Mouse (Mus musculus): ENCODE results near the gene Iqsec1. TPM values are rescaled to one million over a fixed set of nuclear protein-coding genes. Genes with fewer than 3 reads are reported as not detected.

Iqsec1 gene
- total and polyA plus RNA-seq, 3 experiments, result 17.0 to 90.4 (median 83.5) TPM

- peak overlapping the region; percentile 72 for H3K9ac ChIP-seq (ENCODE audit: insufficient read depth, low read depth)
- H3K79me2 ChIP-seq (replicated peaks; ENCODE audit: control insufficient read depth, extremely low read depth, insufficient read depth, poor library complexity, severe bottlenecking), result peaks cover 70% of the 10 kb centered on the region
- H3K4me1 ChIP-seq (ENCODE audit: control insufficient read depth in 1 of 2, insufficient read depth in 2 of 2), result peaks cover 58 to 87% of the 10 kb centered on the region in 2 experiments
- DNase-seq (ENCODE audit: extremely low read depth), result no peak
- TF ChIP-seq BHLHE40 (IDR thresholded peaks at IDR 0.05; ENCODE audit: low read depth, low read length) (peak; percentile 36; the same call in 1 of the 2 replicates), MYC (IDR thresholded peaks at IDR 0.05; ENCODE audit: low read depth, low read length) (peak; percentile 57; the same call in 1 of the 2 replicates), NRF1 (IDR thresholded peaks at IDR 0.05; ENCODE audit: low read depth, low read length) (no peak), USF1 (IDR thresholded peaks at IDR 0.05; ENCODE audit: low read depth, low read length) (no peak), USF2 (conservative IDR thresholded peaks at IDR 0.05; ENCODE audit: low read depth, low read length) (no peak), POLR2AphosphoS2 (IDR thresholded peaks at IDR 0.05; ENCODE audit: low read depth, low read length) (no peak; the same call in 1 of the 2 replicates), MAFK (IDR thresholded peaks at IDR 0.05; ENCODE audit: insufficient replicate concordance, low read length) (no peak), JUND (conservative IDR thresholded peaks at IDR 0.05; ENCODE audit: low read depth, low read length) (no peak), TCF12 (IDR thresholded peaks at IDR 0.05; ENCODE audit: low read depth, low read length) (no peak), CHD1 (IDR thresholded peaks at IDR 0.05; ENCODE audit: low read depth, low read length) (no peak), ZKSCAN1 (IDR thresholded peaks at IDR 0.05; ENCODE audit: borderline replicate concordance, low read depth, low read length) (no peak), IRF4 (IDR thresholded peaks at IDR 0.05; ENCODE audit: low read depth, low read length) (0 out of 2 replicates have a peak, but pooled peaks have one; percentile 4), RAD21 (IDR thresholded peaks at IDR 0.05; ENCODE audit: low read depth, low read length) (no peak), MAX (IDR thresholded peaks at IDR 0.05; ENCODE audit: low read length) (0 out of 2 replicates have a peak, but pooled peaks have one; percentile 50), SIN3A (IDR thresholded peaks at IDR 0.05; ENCODE audit: low read length) (peak; percentile 76; the same call in 1 of the 2 replicates), PAX5 (IDR thresholded peaks at IDR 0.05; ENCODE audit: low read length) (no peak), ELF1 (IDR thresholded peaks at IDR 0.05; ENCODE audit: low read depth, low read length) (0 out of 2 replicates have a peak, but pooled peaks have one; percentile 26), ETS1 (conservative IDR thresholded peaks at IDR 0.05; ENCODE audit: low read depth, low read length) (no peak), POLR2A (IDR thresholded peaks at IDR 0.05; ENCODE audit: low read depth, low read length) (no peak), MAZ (IDR thresholded peaks at IDR 0.05; ENCODE audit: low read depth, low read length) (no peak), HCFC1 (IDR thresholded peaks at IDR 0.05; ENCODE audit: low read depth, low read length) (no peak), ZNF384 (IDR thresholded peaks at IDR 0.05; ENCODE audit: low read depth, low read length) (no peak), UBTF (IDR thresholded peaks at IDR 0.05; ENCODE audit: low read depth, low read length) (no peak), TBP (conservative IDR thresholded peaks at IDR 0.05; ENCODE audit: low read depth, low read length) (no peak), MEF2A (IDR thresholded peaks at IDR 0.05; ENCODE audit: borderline replicate concordance, low read depth, low read length) (0 out of 2 replicates have a peak, but pooled peaks have one; percentile 17), NELFE (IDR thresholded peaks at IDR 0.05; ENCODE audit: low read depth, low read length) (no peak), EP300 (IDR thresholded peaks at IDR 0.05; ENCODE audit: low read length) (peak; percentile 32; the same call in 1 of the 2 replicates), JUN (IDR thresholded peaks at IDR 0.05; ENCODE audit: insufficient read depth, low read depth, low read length) (no peak), RCOR1 (conservative IDR thresholded peaks at IDR 0.05; ENCODE audit: low read depth, low read length) (no peak), GABPA (IDR thresholded peaks at IDR 0.05; ENCODE audit: insufficient replicate concordance, low read depth, low read length) (no peak), MXI1 (IDR thresholded peaks at IDR 0.05; ENCODE audit: low read depth, low read length) (peak; percentile 53; the same call in 1 of the 2 replicates), SMC3 (IDR thresholded peaks at IDR 0.05; ENCODE audit: low read depth, low read length) (no peak), CTCF (conservative IDR thresholded peaks at IDR 0.05 in 1 of 2, IDR thresholded peaks at IDR 0.05 in 1 of 2; ENCODE audit: low read depth in 2 of 2, low read length in 2 of 2) (no peak), E2F4 (IDR thresholded peaks at IDR 0.05; ENCODE audit: insufficient replicate concordance, low read depth, low read length) (no peak), ZC3H11A (IDR thresholded peaks at IDR 0.05; ENCODE audit: low read depth, low read length) (no peak), CHD2 (IDR thresholded peaks at IDR 0.05; ENCODE audit: low read length) (0 out of 2 replicates have a peak, but pooled peaks have one; percentile 29), ZMIZ1 (IDR thresholded peaks at IDR 0.05; ENCODE audit: low read depth, low read length) (0 out of 2 replicates have a peak, but pooled peaks have one; percentile 52), KAT2A (IDR thresholded peaks at IDR 0.05; ENCODE audit: insufficient replicate concordance, low read length) (no peak)
- H3K4me3 ChIP-seq (replicated peaks in 1 of 3; ENCODE audit: low read depth in 2 of 3, low read length in 2 of 3, poor library complexity in 1 of 3), result peak overlapping the region; percentile 42 to 64 (median 54)
- in situ Hi-C loops (cut with MboI; ENCODE audit: low pct_ligation_motif_present, low pct_unique_long_range_greater_than_20kb, low sequenced_read_pairs), result no loop called here
- H3K27me3 ChIP-seq (replicated peaks), result no peaks in the 10 kb centered on the region
- no peaks in the 10 kb centered on the region for H3K9me3 ChIP-seq (replicated peaks; ENCODE audit: low read length)
- peak overlapping the region; percentile 82 for H3K4me2 ChIP-seq (ENCODE audit: insufficient read depth, low read depth, poor library complexity, severe bottlenecking)
- peaks cover 2 to 76% of the 10 kb centered on the region in 2 experiments for H3K36me3 ChIP-seq (replicated peaks in 1 of 2; ENCODE audit: control insufficient read depth in 1 of 2, insufficient read depth in 1 of 2, low read length in 1 of 2)
- dilution Hi-C loops (cut with MboI; ENCODE audit: extremely low pct_ligation_motif_present, extremely low pct_unique_long_range_greater_than_20kb, low sequenced_read_pairs), result no loop called here
- H3K27ac ChIP-seq (ENCODE audit: insufficient read depth, low read depth), result peak overlapping the region; percentile 82
These were observed 232.9 kb downstream of the Iqsec1 start for GRCm38 (mm10) chr6:90755613-90755941.
